Mouse (Mus musculus): Measurements from ENCODE around the gene 1700008O03Rik. TPM values are rescaled to one million over a fixed set of nuclear protein-coding genes. Genes with fewer than 3 reads are reported as not detected.

1700008O03Rik gene
- polyA plus RNA-seq (2012; fragmentation: generic; extraction: Trizol): under 1 TPM; 0.04 to 0.28 TPM

GRCm38 (mm10) chr7:44385720-44386119 lies at the start of gene 1700008O03Rik:
Gene 1700008O03Rik, minus strand, starts transcription at chr7:44385820.

DNA sequence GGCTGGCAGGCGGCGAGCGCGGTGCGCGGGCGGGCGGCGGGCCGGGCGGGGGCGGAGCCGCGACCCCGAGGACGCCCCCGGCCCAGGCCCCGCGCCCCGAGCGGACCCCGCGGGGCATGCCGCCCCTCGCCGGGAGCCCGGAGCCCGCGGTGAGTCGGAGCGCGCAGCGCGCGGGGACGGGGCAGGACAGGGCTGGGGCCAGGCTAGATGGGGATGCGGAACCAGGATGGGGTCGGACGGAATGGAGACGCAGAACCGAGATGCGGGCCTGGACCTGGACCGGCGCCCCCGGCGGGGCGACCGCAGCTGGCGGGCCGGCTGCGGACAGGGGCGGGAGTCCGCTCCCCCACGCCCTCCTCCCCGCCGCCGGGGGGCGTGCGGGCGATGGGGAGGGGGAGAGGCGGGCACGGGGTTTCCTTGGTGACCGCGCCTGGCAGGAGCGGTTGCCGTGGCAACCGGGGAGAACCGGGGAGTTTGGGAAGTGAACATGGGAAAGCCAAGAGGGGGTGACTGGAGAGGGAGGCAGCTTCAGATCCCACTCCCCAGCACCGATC lies 43.4 kb upstream of the 1700008O03Rik start, which contains the start of gene Lrrc4b:
Gene Lrrc4b (plus strand): TSS at position 51 of the 554 bp plus-strand sequence.

GRCm38 (mm10) chr7:44383980-44384715 lies 1.5 kb downstream of the 1700008O03Rik start, which contains the start of gene Syt3:
Gene Syt3, plus strand, starts transcription at chr7:44384102.

Other genes with a start within 250 kb of the 1700008O03Rik start
- gene Klk1b16, start 249.1 kb downstream of the 1700008O03Rik start, polyA plus RNA-seq (2012; fragmentation: generic; extraction: Trizol): not detected
- gene Klk1b24, start 197.6 kb downstream of the 1700008O03Rik start, polyA plus RNA-seq (2012; fragmentation: generic; extraction: Trizol): under 1 TPM in 1 of 2 experiments, not detected in 1; 0.08 TPM
- not detected for gene Klk1b3, start 187.6 kb downstream of the 1700008O03Rik start, polyA plus RNA-seq (2012; fragmentation: generic; extraction: Trizol)
- not detected for gene Klk1b4, start 178.4 kb downstream of the 1700008O03Rik start, polyA plus RNA-seq (2012; fragmentation: generic; extraction: Trizol)
- not detected for gene Klk1b5, start 169.9 kb downstream of the 1700008O03Rik start, polyA plus RNA-seq (2012; fragmentation: generic; extraction: Trizol)
- not detected for gene Klk1, start 160.5 kb downstream of the 1700008O03Rik start, polyA plus RNA-seq (2012; fragmentation: generic; extraction: Trizol)
- not detected for gene Gm36864, start 149.6 kb downstream of the 1700008O03Rik start, polyA plus RNA-seq (2012; fragmentation: generic; extraction: Trizol)
- gene 1700028J19Rik, start 139.1 kb downstream of the 1700008O03Rik start, polyA plus RNA-seq (2012; fragmentation: generic; extraction: Trizol): under 1 TPM; 0.89 to 0.97 TPM
- 10 to 100 TPM; 21.2 to 41.3 TPM for gene 2410002F23Rik, start 139.1 kb downstream of the 1700008O03Rik start, polyA plus RNA-seq (2012; fragmentation: generic; extraction: Trizol)
- under 1 TPM in 1 of 2 experiments, not detected in 1; 0.04 TPM for gene Acp4, start 128.4 kb downstream of the 1700008O03Rik start, polyA plus RNA-seq (2012; fragmentation: generic; extraction: Trizol)
- not detected for gene Gm15517, start 124.4 kb downstream of the 1700008O03Rik start, polyA plus RNA-seq (2012; fragmentation: generic; extraction: Trizol)
- gene Clec11a, start 78.9 kb downstream of the 1700008O03Rik start, polyA plus RNA-seq (2012; fragmentation: generic; extraction: Trizol): 1 to 10 TPM in 1 of 2 experiments, under 1 TPM in 1; 0.39 to 2.5 TPM
- gene Shank1, start 75.6 kb downstream of the 1700008O03Rik start, polyA plus RNA-seq (2012; fragmentation: generic; extraction: Trizol): under 1 TPM in 1 of 2 experiments, not detected in 1; 0.07 TPM
- under 1 TPM; 0.01 to 0.21 TPM for gene Syt3, start 1.7 kb downstream of the 1700008O03Rik start, polyA plus RNA-seq (2012; fragmentation: generic; extraction: Trizol)
- gene Lrrc4b, start 43.2 kb upstream of the 1700008O03Rik start, polyA plus RNA-seq (2012; fragmentation: generic; extraction: Trizol): under 1 TPM; 0.01 to 0.22 TPM
- not detected for gene Aspdh, start 79.6 kb upstream of the 1700008O03Rik start, polyA plus RNA-seq (2012; fragmentation: generic; extraction: Trizol)
- 100 to 1,000 TPM; 107 to 119 TPM for gene Josd2, start 82.2 kb upstream of the 1700008O03Rik start, polyA plus RNA-seq (2012; fragmentation: generic; extraction: Trizol)
- 100 to 1,000 TPM in 1 of 2 experiments, 10 to 100 TPM in 1; 94.2 to 161 TPM for gene Emc10, start 110.7 kb upstream of the 1700008O03Rik start, polyA plus RNA-seq (2012; fragmentation: generic; extraction: Trizol)
- 1 to 10 TPM; 2.9 to 7.9 TPM for gene Fam71e1, start 110.8 kb upstream of the 1700008O03Rik start, polyA plus RNA-seq (2012; fragmentation: generic; extraction: Trizol)
- under 1 TPM in 1 of 2 experiments, not detected in 1; 0.07 TPM for gene Mybpc2, start 138.8 kb upstream of the 1700008O03Rik start, polyA plus RNA-seq (2012; fragmentation: generic; extraction: Trizol)
- under 1 TPM in 1 of 2 experiments, not detected in 1; 0.83 TPM for gene Spib, start 146.3 kb upstream of the 1700008O03Rik start, polyA plus RNA-seq (2012; fragmentation: generic; extraction: Trizol)
- gene Pold1, start 163.0 kb upstream of the 1700008O03Rik start, polyA plus RNA-seq (2012; fragmentation: generic; extraction: Trizol): 100 to 1,000 TPM in 1 of 2 experiments, 10 to 100 TPM in 1; 32.0 to 112 TPM
- 100 to 1,000 TPM in 1 of 2 experiments, 10 to 100 TPM in 1; 64.4 to 108 TPM for gene Nr1h2, start 168.1 kb upstream of the 1700008O03Rik start, polyA plus RNA-seq (2012; fragmentation: generic; extraction: Trizol)
- under 1 TPM; 0.05 to 0.11 TPM for gene Napsa, start 186.6 kb upstream of the 1700008O03Rik start, polyA plus RNA-seq (2012; fragmentation: generic; extraction: Trizol)
- gene Kcnc3, start 204.8 kb upstream of the 1700008O03Rik start, polyA plus RNA-seq (2012; fragmentation: generic; extraction: Trizol): under 1 TPM in 1 of 2 experiments, not detected in 1; 0.01 TPM

All from C3H10T1/2 (cell line).